Mouse (Mus musculus) c-Kit-positive CD71-positive TER-119-negative erythroid progenitor cells, embryonic 14.5 days (primary cell): ENCODE data around the gene Cenpi.
"Not testable (repeated sequence)": the region's sequence is repeated elsewhere in the genome, so short reads cannot be mapped to it uniquely, and the experiment has no call there.

Experiments
- DNase-seq: peaks from one replicate; pipeline ENCODE4 v3.0.0-alpha.2; 2013; ENCODE audit warnings: low read depth

Cenpi gene

GRCm38 (mm10) chrX:134307534-134308274 is at the start of gene Cenpi:
Gene Cenpi, plus strand, starts transcription at chrX:134308084.
- DNase-seq: peak; percentile 68

GRCm38 (mm10) chrX:134261191-134261590 is 46.7 kb upstream of the Cenpi start:
- DNase-seq: no peak

- DNase-seq: no peak
These were observed 45.8 kb upstream of the Cenpi start for GRCm38 (mm10) chrX:134262129-134262528.

- no peak for DNase-seq
These were observed 32.2 kb upstream of the Cenpi start for GRCm38 (mm10) chrX:134275715-134276114.

- peak; percentile 35 for DNase-seq
These were observed 31.4 kb upstream of the Cenpi start, which contains the start of gene Trmt2b for GRCm38 (mm10) chrX:134276275-134277160. Gene Trmt2b, minus strand, starts transcription at chrX:134276984.

- DNase-seq: no peak
These were observed 27.4 kb upstream of the Cenpi start for GRCm38 (mm10) chrX:134280531-134280930.

- no peak for DNase-seq
These were observed 22.8 kb upstream of the Cenpi start for GRCm38 (mm10) chrX:134285102-134285501.

GRCm38 (mm10) chrX:134285791-134286190 is 22.1 kb upstream of the Cenpi start:
- DNase-seq: no peak

GRCm38 (mm10) chrX:134287305-134287704 is 20.6 kb upstream of the Cenpi start:
- no peak for DNase-seq

GRCm38 (mm10) chrX:134296301-134296700 is 11.6 kb upstream of the Cenpi start:
- DNase-seq: no peak

GRCm38 (mm10) chrX:134296737-134297136 is 11.1 kb upstream of the Cenpi start:
- DNase-seq: no peak

GRCm38 (mm10) chrX:134297195-134297594 is 10.7 kb upstream of the Cenpi start:
- no peak for DNase-seq

- no peak for DNase-seq
These were observed 7.7 kb upstream of the Cenpi start for GRCm38 (mm10) chrX:134300219-134300618.

- DNase-seq: no peak
These were observed 4.6 kb upstream of the Cenpi start for GRCm38 (mm10) chrX:134303287-134303686.

GRCm38 (mm10) chrX:134308275-134308634 is 371 bp downstream of the Cenpi start:
- peak; percentile 33 for DNase-seq

GRCm38 (mm10) chrX:134311193-134311592 is 3.3 kb downstream of the Cenpi start:
- DNase-seq: not testable (repeated sequence)

- DNase-seq: no peak
These were observed 11.5 kb downstream of the Cenpi start for GRCm38 (mm10) chrX:134319153-134319932.

- DNase-seq: peak; percentile 20
These were observed 25.4 kb downstream of the Cenpi start for GRCm38 (mm10) chrX:134333280-134333679.

- DNase-seq: no peak
These were observed 34.9 kb downstream of the Cenpi start for GRCm38 (mm10) chrX:134342735-134343134.

GRCm38 (mm10) chrX:134350205-134350604 is 42.3 kb downstream of the Cenpi start:
- no peak for DNase-seq

- no peak for DNase-seq
These were observed 46.0 kb downstream of the Cenpi start for GRCm38 (mm10) chrX:134353848-134354247.

GRCm38 (mm10) chrX:134359336-134359735 is 51.5 kb downstream of the Cenpi start:
- no peak for DNase-seq
